Mouse (Mus musculus) forebrain, embryonic 14.5 days (tissue): Measurements from ENCODE around the gene Phykpl. TPM values are rescaled to one million over a fixed set of nuclear protein-coding genes. Genes with fewer than 3 reads are reported as not detected.

Experiments
- ATAC-seq: fragments of 200-750 bp; cut with Nextera tagmentation; 2 replicates; pipeline ENCODE4 v1.8.0; 2017; ENCODE audit warnings: mild to moderate bottlenecking, moderate library complexity
- DNase-seq: peaks from one replicate; pipeline ENCODE4 v3.0.0-alpha.2; 2015; ENCODE audit warnings: low spot score
- H3K27ac ChIP-seq: fragments of 300-500 bp; sonication (generic); 2 replicates; pipeline ENCODE4 v1.5.1; 2014; ENCODE audit warnings: low read depth, mild to moderate bottlenecking, control low read depth, low read length, moderate library complexity
- H3K27me3 ChIP-seq: fragments of 300-500 bp; sonication (generic); replicated peaks from 2 replicates; pipeline ENCODE4 v1.6.1; 2014; ENCODE audit warnings: low read length, control low read depth, mixed read lengths; ENCODE audit not compliant: control insufficient read depth, insufficient read depth
- H3K36me3 ChIP-seq: fragments of 300-500 bp; sonication (generic); 2 replicates; pipeline ENCODE4 v1.6.1; 2014; ENCODE audit warnings: low read length, control low read depth; ENCODE audit not compliant: control insufficient read depth, insufficient read depth
- H3K4me1 ChIP-seq: fragments of 300-500 bp; sonication (generic); 2 replicates; pipeline ENCODE4 v1.6.1; 2014; ENCODE audit warnings: antibody characterized with exemption, low read length, control low read depth; ENCODE audit not compliant: control insufficient read depth, insufficient read depth
- H3K4me2 ChIP-seq: fragments of 300-500 bp; sonication (generic); 2 replicates; pipeline ENCODE4 v1.6.1; 2014; ENCODE audit warnings: mild to moderate bottlenecking, control low read depth, low read length
- H3K4me3 ChIP-seq: fragments of 300-500 bp; sonication (generic); 2 replicates; pipeline ENCODE4 v1.5.1; 2014; ENCODE audit warnings: low read depth, low read length, control low read depth
- H3K9ac ChIP-seq: fragments of 300-500 bp; sonication (generic); 2 replicates; pipeline ENCODE4 v1.6.1; 2014; ENCODE audit warnings: mild to moderate bottlenecking, low read length, control low read depth, moderate library complexity
- H3K9me3 ChIP-seq: fragments of 300-500 bp; sonication (generic); replicated peaks from 2 replicates; pipeline ENCODE4 v1.6.1; 2016; ENCODE audit warnings: low read length, control low read depth, mixed read lengths; ENCODE audit not compliant: control insufficient read depth
- WGBS: fragments of 180-500 bp; shearing (Covaris S2); extraction: QIAGEN DNeasy Blood & Tissue Kit; methylation state at CpG from one replicate; pipeline ENCODE4 v1.1.7; 2014; 5-methylcytosine and 5-hydroxymethylcytosine counted together
- polyA plus RNA-seq: library from polyadenylated mRNA; unstranded; fragments of >200 nt; fragmentation: Nextera tagmentation; extraction: Ambion mirVana; gene quantifications from 2 replicates; pipeline ENCODE4 v1.2.1, GENCODE M21; 2014

The Phykpl gene
- polyA plus RNA-seq = 9.2 and 9.7 TPM in 2 replicates

DNA sequence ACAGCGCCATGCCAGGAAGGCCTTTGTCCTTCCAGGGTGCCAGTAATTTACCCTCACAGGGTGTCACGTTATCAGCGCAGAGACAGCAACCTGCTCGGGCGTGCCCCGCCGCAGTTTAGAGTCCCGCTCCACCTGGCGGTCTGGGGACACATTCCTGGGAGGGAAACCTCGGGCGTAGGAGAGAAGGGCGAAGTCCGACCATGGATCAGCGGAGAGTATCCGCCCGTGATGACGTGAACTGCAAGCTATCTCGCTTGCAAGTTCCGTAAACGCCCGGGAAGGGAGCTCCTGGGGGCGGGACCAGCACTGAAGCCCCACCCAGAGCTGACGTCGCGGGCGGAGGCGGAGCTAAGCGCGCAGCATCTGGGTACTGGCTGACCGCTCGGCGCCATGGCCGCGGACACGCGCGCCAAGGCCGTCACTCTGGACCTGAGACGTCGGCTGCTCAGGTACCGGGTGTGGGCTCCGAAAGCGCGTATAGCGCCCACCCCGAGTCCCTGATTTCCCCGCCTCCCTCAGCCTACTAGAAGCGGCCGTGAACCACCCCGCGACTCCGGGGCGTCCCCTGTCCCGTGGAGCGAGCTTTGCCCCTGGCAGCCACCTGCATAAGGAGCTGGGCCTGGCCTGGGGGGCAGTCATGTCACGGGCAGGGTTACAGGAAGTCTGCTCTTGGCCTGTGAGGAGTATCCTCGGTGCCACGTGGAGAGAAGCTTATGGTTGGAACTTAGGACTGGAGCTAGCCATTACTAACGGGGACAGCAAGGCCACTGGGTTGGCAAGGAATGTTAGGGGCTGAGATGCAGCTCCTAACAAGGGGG lies at the start of gene Phykpl:
Gene Phykpl (plus strand): TSS at position 327 of the 818 bp plus-strand sequence.
- peaks cover 10% of the 10 kb centered on the region for H3K4me1 ChIP-seq
- peak within 1 kb of the TSS; percentile 60 for H3K4me3 ChIP-seq
- peaks cover 37% of the 10 kb centered on the region for H3K36me3 ChIP-seq
- H3K4me2 ChIP-seq = peak within 1 kb of the TSS; percentile 91
- DNase-seq (peak; percentile 97), ATAC-seq (peak; percentile 95)
- H3K9me3 ChIP-seq = no peaks in the 10 kb centered on the region
- H3K27me3 ChIP-seq = no peaks in the 10 kb centered on the region
- WGBS = under 1% methylated on average over 58 of the region's 59 CpGs
- peak within 1 kb of the TSS; percentile 90 for H3K9ac ChIP-seq
- peak within 1 kb of the TSS; percentile 96 for H3K27ac ChIP-seq

GRCm38 (mm10) chr11:51538388-51538787 lies 46.2 kb upstream of the Phykpl start:
- no peak overlapping the region for H3K4me2 ChIP-seq
- no peaks in the 10 kb centered on the region for H3K9me3 ChIP-seq
- DNase-seq (peak; percentile 20), ATAC-seq (no peak)
- no peak overlapping the region for H3K4me3 ChIP-seq
- H3K36me3 ChIP-seq = no peaks in the 10 kb centered on the region
- H3K4me1 ChIP-seq = no peaks in the 10 kb centered on the region
- WGBS = 27% methylated on average over 7 of the region's 7 CpGs
- no peak overlapping the region for H3K9ac ChIP-seq
- no peaks in the 10 kb centered on the region for H3K27me3 ChIP-seq
- H3K27ac ChIP-seq = no peak overlapping the region; the same call in 1 of the 2 replicates

- H3K4me3 ChIP-seq = no peak overlapping the region
- WGBS = 56% methylated on average over 13 of the region's 13 CpGs
- H3K36me3 ChIP-seq = no peaks in the 10 kb centered on the region
- H3K4me2 ChIP-seq = no peak overlapping the region
- no peaks in the 10 kb centered on the region for H3K4me1 ChIP-seq
- no peak for DNase-seq
- H3K9ac ChIP-seq = no peak overlapping the region
- peak; percentile 35 for ATAC-seq
- no peaks in the 10 kb centered on the region for H3K9me3 ChIP-seq
- H3K27ac ChIP-seq = no peak overlapping the region
- H3K27me3 ChIP-seq = no peaks in the 10 kb centered on the region
These were observed 45.4 kb upstream of the Phykpl start for GRCm38 (mm10) chr11:51538919-51539758.

DNA sequence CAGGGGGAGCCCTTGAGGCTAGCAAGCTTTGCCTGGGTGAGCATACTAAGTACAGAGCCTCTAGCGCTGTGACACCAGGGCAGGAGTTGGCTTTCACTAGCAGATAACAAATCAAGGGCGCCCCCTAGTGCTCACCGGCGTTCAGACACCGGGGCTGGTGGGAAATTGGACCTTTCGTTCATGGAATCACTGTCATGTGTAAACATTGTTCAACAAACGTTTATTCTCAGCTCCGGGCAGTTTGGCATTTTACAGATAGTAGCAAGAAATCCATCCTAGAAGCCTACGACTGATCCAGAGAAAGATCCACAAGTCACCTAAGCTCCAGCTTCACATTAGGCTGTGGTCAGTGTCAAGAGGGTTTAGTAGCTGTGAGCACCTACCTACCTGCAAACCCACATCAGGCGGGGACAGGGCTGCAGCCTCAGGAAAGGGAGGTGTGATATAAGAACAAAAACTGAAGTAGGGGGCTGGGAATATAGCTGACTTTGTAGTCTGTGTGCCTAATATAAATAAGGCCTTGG lies 44.7 kb upstream of the Phykpl start:
- no peaks in the 10 kb centered on the region for H3K9me3 ChIP-seq
- H3K4me2 ChIP-seq = no peak overlapping the region
- H3K27me3 ChIP-seq = no peaks in the 10 kb centered on the region
- 11% methylated on average over 10 of the region's 10 CpGs for WGBS
- no peaks in the 10 kb centered on the region for H3K4me1 ChIP-seq
- DNase-seq (peak; percentile 96), ATAC-seq (peak; percentile 87)
- no peak overlapping the region for H3K9ac ChIP-seq
- H3K27ac ChIP-seq = no peak overlapping the region
- no peaks in the 10 kb centered on the region for H3K36me3 ChIP-seq
- no peak overlapping the region for H3K4me3 ChIP-seq

DNA sequence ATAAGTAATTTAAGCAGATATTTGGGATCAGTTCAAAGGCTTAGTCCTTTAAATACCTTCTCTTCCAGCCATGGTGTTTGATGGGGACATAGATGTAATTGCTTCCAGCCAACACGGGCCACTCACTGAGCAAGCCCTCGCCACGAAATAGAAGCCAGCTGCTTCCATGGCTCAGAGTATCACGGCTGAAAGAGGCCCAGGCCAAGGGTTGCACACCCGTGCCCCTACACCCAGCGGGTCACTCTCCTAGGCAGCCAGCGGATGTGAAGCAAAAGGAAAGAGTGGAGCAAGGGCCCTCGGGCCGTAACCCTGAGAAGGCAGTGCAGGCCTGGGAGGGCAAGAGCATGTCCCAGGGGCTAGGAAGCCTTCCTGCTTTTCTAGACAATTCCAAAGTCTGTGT lies 42.1 kb upstream of the Phykpl start:
- no peaks in the 10 kb centered on the region for H3K9me3 ChIP-seq
- H3K4me3 ChIP-seq = no peak overlapping the region
- no peaks in the 10 kb centered on the region for H3K27me3 ChIP-seq
- H3K27ac ChIP-seq = no peak overlapping the region
- ATAC-seq = no peak
- H3K9ac ChIP-seq = no peak overlapping the region
- H3K4me1 ChIP-seq = no peaks in the 10 kb centered on the region
- H3K4me2 ChIP-seq = no peak overlapping the region
- 65% methylated on average over 9 of the region's 9 CpGs for WGBS
- no peak for DNase-seq
- no peaks in the 10 kb centered on the region for H3K36me3 ChIP-seq

GRCm38 (mm10) chr11:51543487-51544050 lies 41.0 kb upstream of the Phykpl start:
- Histone ChIP-seq H3K4me2 (no peak overlapping the region), H3K9ac (no peak overlapping the region), H3K36me3 (no peaks in the 10 kb centered on the region), H3K27me3 (no peaks in the 10 kb centered on the region), H3K4me3 (no peak overlapping the region), H3K4me1 (no peaks in the 10 kb centered on the region), H3K27ac (no peak overlapping the region), H3K9me3 (no peaks in the 10 kb centered on the region)
- DNase-seq (no peak), ATAC-seq (no peak)
- whole genome bisulfite sequencing = 15% methylated on average over 7 of the region's 7 CpGs

- Histone ChIP-seq H3K27me3 (no peaks in the 10 kb centered on the region), H3K4me3 (no peak overlapping the region), H3K9me3 (no peaks in the 10 kb centered on the region), H3K9ac (no peak overlapping the region), H3K4me2 (no peak overlapping the region), H3K36me3 (no peaks in the 10 kb centered on the region), H3K27ac (no peak overlapping the region), H3K4me1 (no peaks in the 10 kb centered on the region)
- no peak for DNase-seq
- WGBS = 54% methylated on average over 2 of the region's 2 CpGs
- ATAC-seq = no peak
These were observed 40.1 kb upstream of the Phykpl start for GRCm38 (mm10) chr11:51544413-51544812.

GRCm38 (mm10) chr11:51545811-51546210 lies 38.7 kb upstream of the Phykpl start:
- no peaks in the 10 kb centered on the region for H3K36me3 ChIP-seq
- no peak overlapping the region for H3K9ac ChIP-seq
- ATAC-seq (no peak), DNase-seq (no peak)
- no peak overlapping the region for H3K4me2 ChIP-seq
- 84% methylated on average over 4 of the region's 4 CpGs for WGBS
- H3K4me1 ChIP-seq = no peaks in the 10 kb centered on the region
- no peaks in the 10 kb centered on the region for H3K9me3 ChIP-seq
- no peak overlapping the region for H3K4me3 ChIP-seq
- no peaks in the 10 kb centered on the region for H3K27me3 ChIP-seq
- no peak overlapping the region for H3K27ac ChIP-seq
